Mouse (Mus musculus) neural tube, embryonic 12.5 days (tissue): ENCODE results near the gene Fgf13. TPM values are rescaled to one million over a fixed set of nuclear protein-coding genes. Genes with fewer than 3 reads are reported as not detected.
A peak's percentile ranks its signal among the peaks of the same experiment; 100 is the strongest.

Source experiments
- ATAC-seq: fragments of 200-750 bp; cut with Nextera tagmentation; 2 replicates; pipeline ENCODE4 v1.8.0; 2017; ENCODE audit warnings: low read depth, mild to moderate bottlenecking, moderate TSS enrichment, moderate library complexity; ENCODE audit not compliant: low FRiP score
- H3K27ac ChIP-seq: fragments of 300-500 bp; sonication (generic); 2 replicates; pipeline ENCODE4 v1.5.1; 2016
- H3K27me3 ChIP-seq: fragments of 300-500 bp; sonication (generic); replicated peaks from 2 replicates; pipeline ENCODE4 v1.6.1; 2016; ENCODE audit warnings: mild to moderate bottlenecking
- H3K36me3 ChIP-seq: fragments of 300-500 bp; sonication (generic); 2 replicates; pipeline ENCODE4 v1.6.1; 2016; ENCODE audit warnings: mild to moderate bottlenecking
- H3K4me1 ChIP-seq: fragments of 300-500 bp; sonication (generic); 2 replicates; pipeline ENCODE4 v1.6.1; 2016
- H3K4me2 ChIP-seq: fragments of 300-500 bp; sonication (generic); replicated peaks from 2 replicates; pipeline ENCODE4 v1.6.1; 2016; ENCODE audit warnings: mild to moderate bottlenecking
- H3K4me3 ChIP-seq: fragments of 300-500 bp; sonication (generic); 2 replicates; pipeline ENCODE4 v1.5.1; 2016
- H3K9ac ChIP-seq: fragments of 300-500 bp; sonication (generic); 2 replicates; pipeline ENCODE4 v1.6.1; 2016; ENCODE audit warnings: mild to moderate bottlenecking
- H3K9me3 ChIP-seq: fragments of 300-500 bp; sonication (generic); 2 replicates; pipeline ENCODE4 v1.6.1; 2016; ENCODE audit warnings: mild to moderate bottlenecking
- WGBS: fragments of 180-500 bp; shearing (Covaris S2); methylation state at CpG from one replicate; pipeline ENCODE4 v1.1.7; 2016; 5-methylcytosine and 5-hydroxymethylcytosine counted together
- polyA plus RNA-seq: library from polyadenylated mRNA; unstranded; fragments of >200 nt; fragmentation: Nextera tagmentation; extraction: Ambion mirVana; gene quantifications from 2 replicates; pipeline ENCODE4 v1.2.1, GENCODE M21; 2016

Fgf13 gene
- polyA plus RNA-seq, 1 experiment from 2014 or later, result 131 TPM

- no peaks in the 10 kb centered on the region for H3K27me3 ChIP-seq
- ATAC-seq, result peak; percentile 37; the same call in 1 of the 2 replicates
- H3K9ac ChIP-seq, result no peak overlapping the region
- no peaks in the 10 kb centered on the region for H3K9me3 ChIP-seq
- no peaks in the 10 kb centered on the region for H3K36me3 ChIP-seq
- WGBS, result 48% methylated on average over 2 of the region's 2 CpGs
- no peak overlapping the region for H3K4me2 ChIP-seq
- no peaks in the 10 kb centered on the region for H3K4me1 ChIP-seq
- no peak overlapping the region for H3K4me3 ChIP-seq
- H3K27ac ChIP-seq, result no peak overlapping the region
These were observed 165.1 kb downstream of the Fgf13 start for GRCm38 (mm10) chrX:59402596-59403285.

- Histone ChIP-seq H3K4me1 (no peaks in the 10 kb centered on the region), H3K9me3 (no peaks in the 10 kb centered on the region), H3K4me3 (no peak overlapping the region), H3K4me2 (no peak overlapping the region), H3K9ac (no peak overlapping the region), H3K36me3 (no peaks in the 10 kb centered on the region), H3K27me3 (no peaks in the 10 kb centered on the region), H3K27ac (no peak overlapping the region)
- 85% methylated on average over 3 of the region's 3 CpGs for WGBS
- ATAC-seq, result no peak
These were observed 276.9 kb downstream of the Fgf13 start for GRCm38 (mm10) chrX:59290916-59291411.

- no peak overlapping the region for H3K4me3 ChIP-seq
- no peaks in the 10 kb centered on the region for H3K27me3 ChIP-seq
- no peak overlapping the region for H3K27ac ChIP-seq
- H3K9ac ChIP-seq, result no peak overlapping the region
- no peak for ATAC-seq
- no peaks in the 10 kb centered on the region for H3K9me3 ChIP-seq
- no peaks in the 10 kb centered on the region for H3K36me3 ChIP-seq
- H3K4me1 ChIP-seq, result no peaks in the 10 kb centered on the region
- H3K4me2 ChIP-seq, result no peak overlapping the region
These were observed 316.3 kb downstream of the Fgf13 start for GRCm38 (mm10) chrX:59251576-59251975.

- WGBS, result 78% methylated on average over 3 of the region's 3 CpGs
- Histone ChIP-seq H3K4me2 (no peak overlapping the region), H3K9me3 (no peaks in the 10 kb centered on the region), H3K4me3 (no peak overlapping the region), H3K9ac (no peak overlapping the region), H3K27ac (no peak overlapping the region), H3K27me3 (no peaks in the 10 kb centered on the region), H3K36me3 (no peaks in the 10 kb centered on the region), H3K4me1 (no peaks in the 10 kb centered on the region)
- no peak for ATAC-seq
These were observed 324.1 kb downstream of the Fgf13 start for GRCm38 (mm10) chrX:59243752-59244151.

GRCm38 (mm10) chrX:59243176-59243575 lies 324.7 kb downstream of the Fgf13 start:
- Histone ChIP-seq H3K9me3 (no peaks in the 10 kb centered on the region), H3K4me3 (no peak overlapping the region), H3K27me3 (no peaks in the 10 kb centered on the region), H3K4me2 (no peak overlapping the region), H3K9ac (no peak overlapping the region), H3K4me1 (no peaks in the 10 kb centered on the region), H3K27ac (no peak overlapping the region), H3K36me3 (no peaks in the 10 kb centered on the region)
- 87% methylated on average over 3 of the region's 3 CpGs for WGBS
- no peak for ATAC-seq

- no peak overlapping the region for H3K9ac ChIP-seq
- H3K9me3 ChIP-seq, result no peaks in the 10 kb centered on the region
- H3K36me3 ChIP-seq, result no peaks in the 10 kb centered on the region
- H3K4me3 ChIP-seq, result no peak overlapping the region
- no peak overlapping the region for H3K4me2 ChIP-seq
- no peak overlapping the region for H3K27ac ChIP-seq
- H3K27me3 ChIP-seq, result no peaks in the 10 kb centered on the region
- no peaks in the 10 kb centered on the region for H3K4me1 ChIP-seq
- ATAC-seq, result no peak
These were observed 326.5 kb downstream of the Fgf13 start for GRCm38 (mm10) chrX:59241460-59241747.

- H3K9ac ChIP-seq, result no peak overlapping the region
- 51% methylated on average over 2 of the region's 2 CpGs for whole genome bisulfite sequencing
- ATAC-seq, result no peak
These were observed 327.0 kb downstream of the Fgf13 start for GRCm38 (mm10) chrX:59240683-59241459.

GRCm38 (mm10) chrX:59220675-59221074 lies 347.2 kb downstream of the Fgf13 start:
- Histone ChIP-seq H3K4me2 (no peak overlapping the region), H3K27me3 (no peaks in the 10 kb centered on the region), H3K36me3 (no peaks in the 10 kb centered on the region), H3K4me1 (no peaks in the 10 kb centered on the region), H3K9ac (no peak overlapping the region), H3K9me3 (no peaks in the 10 kb centered on the region), H3K4me3 (no peak overlapping the region), H3K27ac (no peak overlapping the region)
- no peak for ATAC-seq
- WGBS, result 65% methylated on average over 3 of the region's 3 CpGs

More at GRCm38 (mm10) chrX:59240683-59241459, 327.0 kb downstream of the Fgf13 start:
- no peak overlapping the region for H3K4me3 ChIP-seq
- H3K36me3 ChIP-seq, result no peaks in the 10 kb centered on the region
- no peaks in the 10 kb centered on the region for H3K4me1 ChIP-seq
- H3K27ac ChIP-seq, result no peak overlapping the region
- no peaks in the 10 kb centered on the region for H3K9me3 ChIP-seq
- H3K27me3 ChIP-seq, result no peaks in the 10 kb centered on the region
- H3K4me2 ChIP-seq, result no peak overlapping the region

- no peaks in the 10 kb centered on the region for H3K9me3 ChIP-seq
- no peak overlapping the region for H3K4me3 ChIP-seq
- no peak for ATAC-seq
- no peak overlapping the region for H3K4me2 ChIP-seq
- H3K27ac ChIP-seq, result no peak overlapping the region
- H3K27me3 ChIP-seq, result no peaks in the 10 kb centered on the region
- no peaks in the 10 kb centered on the region for H3K4me1 ChIP-seq
- no peaks in the 10 kb centered on the region for H3K36me3 ChIP-seq
- no peak overlapping the region for H3K9ac ChIP-seq
These were observed 366.7 kb downstream of the Fgf13 start for GRCm38 (mm10) chrX:59201146-59201545.

GRCm38 (mm10) chrX:59194149-59194548 lies 373.7 kb downstream of the Fgf13 start:
- Histone ChIP-seq H3K4me2 (no peak overlapping the region), H3K4me1 (no peaks in the 10 kb centered on the region), H3K36me3 (no peaks in the 10 kb centered on the region), H3K27me3 (no peaks in the 10 kb centered on the region), H3K9me3 (no peaks in the 10 kb centered on the region), H3K9ac (no peak overlapping the region), H3K4me3 (no peak overlapping the region), H3K27ac (no peak overlapping the region)
- WGBS, result 80% methylated on average over 4 of the region's 4 CpGs
- ATAC-seq, result no peak

GRCm38 (mm10) chrX:59186922-59187321 lies 380.9 kb downstream of the Fgf13 start:
- no peak overlapping the region for H3K4me3 ChIP-seq
- H3K36me3 ChIP-seq, result no peaks in the 10 kb centered on the region
- no peaks in the 10 kb centered on the region for H3K4me1 ChIP-seq
- ATAC-seq, result no peak
- no peak overlapping the region for H3K9ac ChIP-seq
- H3K9me3 ChIP-seq, result no peaks in the 10 kb centered on the region
- H3K4me2 ChIP-seq, result no peak overlapping the region
- no peaks in the 10 kb centered on the region for H3K27me3 ChIP-seq
- 85% methylated on average over 4 of the region's 4 CpGs for WGBS
- H3K27ac ChIP-seq, result no peak overlapping the region

GRCm38 (mm10) chrX:59182323-59182722 lies 385.5 kb downstream of the Fgf13 start:
- H3K4me1 ChIP-seq, result no peaks in the 10 kb centered on the region
- ATAC-seq, result no peak
- 67% methylated on average over 4 of the region's 4 CpGs for WGBS
- no peak overlapping the region for H3K27ac ChIP-seq
- no peak overlapping the region for H3K4me3 ChIP-seq
- H3K9ac ChIP-seq, result no peak overlapping the region
- H3K36me3 ChIP-seq, result no peaks in the 10 kb centered on the region
- no peak overlapping the region for H3K4me2 ChIP-seq
- no peaks in the 10 kb centered on the region for H3K27me3 ChIP-seq
- no peaks in the 10 kb centered on the region for H3K9me3 ChIP-seq

- H3K36me3 ChIP-seq, result no peaks in the 10 kb centered on the region
- no peak overlapping the region for H3K4me2 ChIP-seq
- H3K9me3 ChIP-seq, result no peaks in the 10 kb centered on the region
- H3K9ac ChIP-seq, result no peak overlapping the region
- no peak for ATAC-seq
- H3K27me3 ChIP-seq, result no peaks in the 10 kb centered on the region
- no peak overlapping the region for H3K27ac ChIP-seq
- 64% methylated on average over 4 of the region's 4 CpGs for WGBS
- no peak overlapping the region for H3K4me3 ChIP-seq
- H3K4me1 ChIP-seq, result no peaks in the 10 kb centered on the region
These were observed 388.2 kb downstream of the Fgf13 start for GRCm38 (mm10) chrX:59179627-59180026.
